Mouse (Mus musculus): ENCODE results near the gene Lrrc2. TPM values are rescaled to one million over a fixed set of nuclear protein-coding genes. Genes with fewer than 3 reads are reported as not detected.

Lrrc2 gene
- polyA plus RNA-seq, 1 experiment from 2014 or later: 2.6 TPM

- no peak overlapping the region for H3K4me2 ChIP-seq
- H3K9ac ChIP-seq: no peak overlapping the region
- 61% methylated on average over 3 of the region's 3 CpGs for WGBS
- H3K4me1 ChIP-seq: peaks cover 16% of the 10 kb centered on the region
- H3K27me3 ChIP-seq (replicated peaks): no peaks in the 10 kb centered on the region
- no peaks in the 10 kb centered on the region for H3K36me3 ChIP-seq
- H3K27ac ChIP-seq (replicated peaks): no peak overlapping the region
- ATAC-seq (ENCODE audit: extremely low read depth, insufficient number of reproducible peaks, low FRiP score, low TSS enrichment): no peak
- H3K4me3 ChIP-seq: no peak overlapping the region
- H3K9me3 ChIP-seq: no peaks in the 10 kb centered on the region
Measured at GRCm38 (mm10) chr9:111012041-111012440, 60.7 kb downstream of the Lrrc2 start.

- Histone ChIP-seq H3K27me3 (replicated peaks) (no peaks in the 10 kb centered on the region), H3K27ac (replicated peaks) (no peak overlapping the region), H3K9me3 (no peaks in the 10 kb centered on the region), H3K4me2 (no peak overlapping the region), H3K4me3 (no peak overlapping the region), H3K9ac (no peak overlapping the region), H3K36me3 (no peaks in the 10 kb centered on the region), H3K4me1 (peaks cover 16% of the 10 kb centered on the region)
- 87% methylated on average over 4 of the region's 4 CpGs for WGBS
- ATAC-seq (ENCODE audit: extremely low read depth, insufficient number of reproducible peaks, low FRiP score, low TSS enrichment): no peak
Measured at GRCm38 (mm10) chr9:111015658-111016057, 64.3 kb downstream of the Lrrc2 start.

DNA sequence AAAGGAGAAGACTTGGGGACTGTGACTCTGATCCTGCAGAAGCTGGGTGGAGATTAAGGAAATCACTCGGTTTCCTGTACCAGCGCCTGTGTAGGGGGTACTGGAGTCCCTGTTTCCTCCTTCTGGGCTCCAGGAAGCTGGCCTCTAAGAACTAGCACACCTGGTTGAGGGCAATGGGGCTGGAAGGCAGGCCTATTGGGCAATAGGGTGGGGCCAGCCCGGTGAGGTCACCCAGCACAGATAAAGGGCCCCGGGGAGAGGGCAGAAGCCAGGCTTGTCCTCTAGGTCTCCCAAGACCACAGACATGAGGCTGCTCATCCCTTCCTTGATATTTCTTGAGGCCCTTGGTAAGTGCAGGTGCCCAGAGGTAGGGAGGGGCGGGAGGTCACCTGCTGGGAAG lies 67.7 kb downstream of the Lrrc2 start, which contains the start of gene Ltf:
Gene Ltf, plus strand, starts transcription at position 250 of the 400 bp plus-strand sequence.
- no peak within 1 kb of the TSS for H3K9ac ChIP-seq
- no peaks in the 10 kb centered on the region for H3K9me3 ChIP-seq
- H3K4me2 ChIP-seq: no peak within 1 kb of the TSS
- 67% methylated on average over 5 of the region's 5 CpGs for WGBS
- no peaks in the 10 kb centered on the region for H3K4me1 ChIP-seq
- no peak for ATAC-seq (ENCODE audit: extremely low read depth, insufficient number of reproducible peaks, low FRiP score, low TSS enrichment)
- H3K4me3 ChIP-seq: no peak within 1 kb of the TSS
- H3K36me3 ChIP-seq: no peaks in the 10 kb centered on the region
- H3K27me3 ChIP-seq (replicated peaks): no peaks in the 10 kb centered on the region
- H3K27ac ChIP-seq (replicated peaks): no peak within 1 kb of the TSS

DNA sequence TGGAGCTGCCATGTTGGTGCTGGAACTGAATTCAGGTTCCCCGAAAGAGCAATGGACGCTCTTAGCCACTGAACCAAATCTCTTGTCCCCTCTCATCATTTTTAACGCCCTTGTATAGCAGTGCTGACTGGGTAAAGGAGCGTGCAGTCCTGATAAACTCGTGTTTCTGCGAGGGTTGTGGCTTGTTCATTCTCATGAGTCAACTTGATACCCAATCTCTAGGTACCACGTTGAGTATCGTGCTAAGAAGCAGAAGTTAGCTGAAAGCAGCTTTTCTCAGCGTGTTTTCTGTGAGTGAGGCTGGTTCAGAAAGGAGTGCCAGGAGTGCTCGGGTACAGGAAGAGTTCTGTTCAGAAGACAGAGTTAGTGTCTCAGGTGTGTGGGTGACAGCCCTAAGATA lies 75.4 kb downstream of the Lrrc2 start:
- Histone ChIP-seq H3K4me1 (peaks cover 6% of the 10 kb centered on the region), H3K4me3 (no peak overlapping the region), H3K27me3 (replicated peaks) (no peaks in the 10 kb centered on the region), H3K4me2 (no peak overlapping the region), H3K9ac (no peak overlapping the region), H3K36me3 (no peaks in the 10 kb centered on the region), H3K27ac (replicated peaks) (no peak overlapping the region), H3K9me3 (no peaks in the 10 kb centered on the region)
- WGBS: 75% methylated on average over 10 of the region's 10 CpGs
- no peak for ATAC-seq (ENCODE audit: extremely low read depth, insufficient number of reproducible peaks, low FRiP score, low TSS enrichment)

Small RNA genes within 50 kb of the gene (microRNA-seq; reads per million reads assigned to microRNA genes)
- gene Gm24269: not detected

Other genes starting within 250 kb of the Lrrc2 start
- gene Myl3, start 209.7 kb upstream of the Lrrc2 start, polyA plus RNA-seq (2015; fragmentation: Nextera tagmentation; extraction: Ambion mirVana): 3,771 and 4,285 TPM in 2 replicates
- gene Pth1r, start 204.4 kb upstream of the Lrrc2 start, polyA plus RNA-seq (2015; fragmentation: Nextera tagmentation; extraction: Ambion mirVana): 31.2 and 33.3 TPM in 2 replicates
- gene Prss42, start 153.4 kb upstream of the Lrrc2 start, polyA plus RNA-seq (2015; fragmentation: Nextera tagmentation; extraction: Ambion mirVana): 0.11 TPM in 1 of 2 replicates, not detected in the other
- gene Prss44, start 137.6 kb upstream of the Lrrc2 start, polyA plus RNA-seq (2015; fragmentation: Nextera tagmentation; extraction: Ambion mirVana): not detected in 2 replicates
- gene Prss43, start 124.9 kb upstream of the Lrrc2 start, polyA plus RNA-seq (2015; fragmentation: Nextera tagmentation; extraction: Ambion mirVana): not detected in 2 replicates
- not detected in 2 replicates for gene Prss45, start 117.0 kb upstream of the Lrrc2 start, polyA plus RNA-seq (2015; fragmentation: Nextera tagmentation; extraction: Ambion mirVana)
- not detected in 2 replicates for gene Prss46, start 107.0 kb upstream of the Lrrc2 start, polyA plus RNA-seq (2015; fragmentation: Nextera tagmentation; extraction: Ambion mirVana)
- gene Prss50, start 93.6 kb upstream of the Lrrc2 start, polyA plus RNA-seq (2015; fragmentation: Nextera tagmentation; extraction: Ambion mirVana): 0.13 and 0.56 TPM in 2 replicates
- gene Als2cl, start 71.7 kb upstream of the Lrrc2 start, polyA plus RNA-seq (2015; fragmentation: Nextera tagmentation; extraction: Ambion mirVana): 0.88 and 0.97 TPM in 2 replicates
- gene Tmie, start 71.4 kb upstream of the Lrrc2 start, polyA plus RNA-seq (2015; fragmentation: Nextera tagmentation; extraction: Ambion mirVana): 0.16 and 0.20 TPM in 2 replicates
- not detected in 2 replicates for gene Fam240a, start 34.7 kb upstream of the Lrrc2 start, polyA plus RNA-seq (2015; fragmentation: Nextera tagmentation; extraction: Ambion mirVana)
- not detected in 2 replicates for gene Tdgf1, start 5.4 kb upstream of the Lrrc2 start, polyA plus RNA-seq (2015; fragmentation: Nextera tagmentation; extraction: Ambion mirVana)
- gene Rtp3, start 39.0 kb downstream of the Lrrc2 start, polyA plus RNA-seq (2015; fragmentation: Nextera tagmentation; extraction: Ambion mirVana): 0.05 and 0.57 TPM in 2 replicates
- 1.1 TPM in 2 replicates for gene Ltf, start 67.7 kb downstream of the Lrrc2 start, polyA plus RNA-seq (2015; fragmentation: Nextera tagmentation; extraction: Ambion mirVana)
- 2.5 and 2.8 TPM in 2 replicates for gene Ccrl2, start 106.0 kb downstream of the Lrrc2 start, polyA plus RNA-seq (2015; fragmentation: Nextera tagmentation; extraction: Ambion mirVana)
- gene Lrrfip2, start 166.0 kb downstream of the Lrrc2 start, polyA plus RNA-seq (2015; fragmentation: Nextera tagmentation; extraction: Ambion mirVana): 53.0 and 56.4 TPM in 2 replicates

Measured in heart, embryonic 13.5 days (tissue).